Mouse (Mus musculus) brain, embryonic 14.5 days (tissue): ENCODE measurements around the gene Dtx3. TPM values are rescaled to one million over a fixed set of nuclear protein-coding genes. Genes with fewer than 3 reads are reported as not detected.

Experiments used
- DNase-seq: peaks from one replicate; pipeline ENCODE4 v3.0.0-alpha.2; 2011; ENCODE audit warnings: low read depth
- CTCF ChIP-seq: fragments of 200-500 bp; IDR thresholded peaks from 2 replicates; pipeline ENCODE4 v1.5.1; 2012; ENCODE audit warnings: inconsistent platforms, mild to moderate bottlenecking, moderate library complexity, borderline replicate concordance; ENCODE audit not compliant: insufficient read depth, insufficient read length; ENCODE audit errors: extremely low read depth
- POLR2A ChIP-seq: fragments of 200-500 bp; IDR thresholded peaks from 2 replicates; pipeline ENCODE4 v1.6.1; 2012; ENCODE audit warnings: mild to moderate bottlenecking, inconsistent platforms, borderline replicate concordance; ENCODE audit not compliant: poor library complexity, insufficient read depth, insufficient read length, severe bottlenecking; ENCODE audit errors: extremely low read depth
- polyA plus RNA-seq: library from polyadenylated mRNA; depleted of rRNA; stranded (reverse); fragments of >200 nt; gene quantifications from 2 replicates; pipeline ENCODE4 v1.2.3, GENCODE M21; 2012

Gene Dtx3
- polyA plus RNA-seq, 1 experiment = 405 TPM

DNA sequence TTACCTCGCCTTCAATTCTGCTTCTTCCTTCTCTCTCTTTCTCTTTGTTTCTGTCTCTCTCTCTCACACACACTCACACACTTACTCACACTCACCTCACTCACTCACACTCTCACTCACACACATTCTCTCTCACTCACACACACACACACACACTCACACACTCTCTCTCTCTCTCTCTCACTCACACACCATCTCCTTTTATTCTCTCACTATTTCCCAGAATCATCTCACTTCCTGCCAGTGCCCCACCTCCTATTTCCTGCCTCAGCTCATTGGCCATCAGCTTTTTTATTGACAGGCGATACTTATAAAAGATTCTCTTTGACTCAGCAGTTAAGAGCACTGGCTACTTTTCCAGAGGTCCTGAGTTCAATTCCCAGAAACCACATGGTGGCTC, 22.8 kb upstream of the Dtx3 start:
- no peak for TF ChIP-seq CTCF
- no peak for TF ChIP-seq POLR2A
- no peak for DNase-seq

GRCm38 (mm10) chr10:127217177-127217576, 21.6 kb upstream of the Dtx3 start:
- no peak for TF ChIP-seq CTCF
- TF ChIP-seq POLR2A = no peak
- no peak for DNase-seq

DNA sequence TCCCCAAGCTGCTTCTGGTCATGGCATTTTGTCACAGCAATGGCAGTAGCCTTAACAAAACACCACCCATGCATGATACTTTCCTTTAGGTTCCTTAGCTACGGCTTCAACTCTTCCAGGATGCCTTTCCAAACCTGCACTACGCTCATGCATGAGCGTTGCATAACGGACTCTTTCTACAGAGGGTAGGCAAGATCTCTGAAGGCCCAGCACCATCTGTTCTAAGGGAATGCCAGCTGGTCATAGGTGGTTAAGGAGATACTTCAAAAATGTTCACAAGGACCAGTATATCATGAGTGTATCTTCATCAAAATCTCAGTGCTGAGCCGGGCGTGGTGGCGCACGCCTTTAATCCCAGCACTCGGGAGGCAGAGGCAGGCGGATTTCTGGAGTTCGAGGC, 20.9 kb upstream of the Dtx3 start:
- no peak for DNase-seq
- TF ChIP-seq POLR2A (no peak), CTCF (no peak)

DNA sequence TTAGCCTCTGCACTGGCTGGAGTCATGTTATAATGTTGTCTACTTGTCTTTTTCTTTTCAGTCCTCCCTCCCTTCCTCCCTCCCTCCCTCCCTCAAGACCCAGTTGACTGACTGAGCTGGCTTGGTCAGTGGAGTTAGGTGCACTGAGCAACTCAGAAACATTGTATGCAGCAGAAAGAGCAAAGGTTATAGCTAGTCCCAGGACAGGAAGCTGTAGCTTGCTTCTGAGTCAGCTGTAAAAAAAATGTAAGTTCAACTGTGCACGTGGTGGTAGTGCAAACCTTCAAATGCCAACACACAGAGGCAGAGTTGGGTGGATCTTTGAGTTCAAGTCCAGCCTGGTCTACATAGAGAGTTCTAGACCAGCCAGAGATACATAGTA, 18.9 kb upstream of the Dtx3 start:
- TF ChIP-seq CTCF (no peak), POLR2A (no peak)

GRCm38 (mm10) chr10:127213704-127214421, 18.3 kb upstream of the Dtx3 start:
- no peak for DNase-seq
- no peak for TF ChIP-seq CTCF
- TF ChIP-seq POLR2A = no peak

More for the DNA sequence above, 18.9 kb upstream of the Dtx3 start:
- no peak for DNase-seq

GRCm38 (mm10) chr10:127213272-127213671, 17.7 kb upstream of the Dtx3 start:
- DNase-seq = no peak

DNA sequence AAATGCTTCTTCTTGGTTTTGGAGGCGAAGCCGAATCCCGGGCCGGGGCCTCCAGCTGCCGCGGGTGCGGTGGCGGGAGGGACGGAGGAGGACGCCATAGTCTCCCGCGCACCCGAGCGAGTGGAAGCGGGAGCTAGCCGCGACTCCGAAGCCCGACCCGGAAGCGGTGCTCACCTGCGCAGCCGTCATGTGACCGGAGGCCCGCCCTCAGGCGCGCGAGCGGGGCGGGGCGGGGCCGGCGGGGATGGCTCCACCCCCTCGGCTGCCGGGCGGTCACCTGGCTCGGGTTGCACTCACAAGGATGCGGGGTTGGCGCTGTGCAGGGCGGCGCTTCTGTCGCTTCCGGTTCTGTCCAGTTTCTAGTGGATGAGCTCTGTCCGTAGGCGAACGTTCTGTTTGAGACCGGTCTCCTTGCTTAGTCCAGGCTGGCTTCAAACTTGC, 15.9 kb upstream of the Dtx3 start, which contains the start of gene Pip4k2c:
Gene Pip4k2c, minus strand, starts transcription at position 172 of the 441 bp plus-strand sequence.
- DNase-seq = peak; percentile 93
- TF ChIP-seq CTCF (no peak), POLR2A (peak; percentile 73; the same call in 1 of the 2 replicates)

More at GRCm38 (mm10) chr10:127213272-127213671, 17.7 kb upstream of the Dtx3 start:
- TF ChIP-seq CTCF = no peak
- no peak for TF ChIP-seq POLR2A

- peak; percentile 27 for DNase-seq
- no peak for TF ChIP-seq POLR2A
- no peak for TF ChIP-seq CTCF
Measured at GRCm38 (mm10) chr10:127210961-127211405, 15.5 kb upstream of the Dtx3 start.

DNA sequence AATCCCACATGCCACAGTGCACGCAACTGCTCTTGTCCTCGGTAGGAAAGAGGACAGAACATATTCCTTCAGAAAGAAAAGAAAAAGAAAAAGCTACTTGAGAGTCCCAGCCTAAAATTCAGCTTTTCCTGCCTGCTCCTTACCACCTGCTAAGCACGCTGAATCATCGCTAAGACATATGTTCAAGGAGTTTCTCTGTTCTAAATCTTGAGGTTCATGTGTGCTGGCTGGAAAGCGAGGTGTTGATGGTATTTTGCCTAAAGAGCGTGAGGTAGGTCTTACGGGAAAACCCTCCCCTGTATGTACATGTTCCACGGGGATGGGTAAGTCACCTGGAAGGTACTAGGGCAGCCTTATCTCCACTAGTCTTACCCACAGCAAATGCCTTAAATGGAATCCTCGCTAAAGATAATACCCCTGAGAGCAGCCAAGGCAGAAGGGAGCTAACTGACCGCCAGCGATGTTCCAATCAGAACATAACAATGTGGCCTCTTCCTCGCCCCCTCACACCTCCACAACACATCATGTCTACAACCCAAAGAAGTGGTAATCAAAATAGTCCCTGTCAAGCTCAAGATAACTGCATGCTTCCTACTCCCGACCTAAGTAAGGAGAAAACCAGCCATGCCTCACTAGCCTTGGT, 14.5 kb upstream of the Dtx3 start:
- no peak for DNase-seq
- TF ChIP-seq CTCF = no peak
- TF ChIP-seq POLR2A = no peak

DNA sequence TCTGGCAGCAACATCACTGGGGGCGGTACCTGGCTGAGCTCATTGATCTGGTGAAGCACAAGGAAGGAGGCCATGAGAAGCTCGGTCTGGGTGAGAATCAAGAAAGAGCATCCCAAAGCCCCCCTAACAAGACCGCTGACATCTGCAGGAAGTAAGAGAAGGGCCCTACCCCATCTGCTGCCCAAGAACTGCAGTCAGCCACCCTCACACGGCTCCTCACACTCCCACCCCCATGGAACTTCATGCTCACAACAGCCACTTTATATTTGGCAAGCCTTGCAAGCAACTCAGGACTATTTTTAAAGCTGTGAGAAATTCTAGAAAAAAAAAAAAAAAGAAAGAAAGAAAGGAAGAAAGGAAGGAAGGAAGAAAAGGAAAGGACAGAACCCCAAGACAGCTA, 13.4 kb upstream of the Dtx3 start:
- TF ChIP-seq CTCF (no peak), POLR2A (no peak)

GRCm38 (mm10) chr10:127205373-127205772, 9.8 kb upstream of the Dtx3 start:
- no peak for TF ChIP-seq CTCF
- no peak for TF ChIP-seq POLR2A
- DNase-seq = no peak

More for the DNA sequence above, 13.4 kb upstream of the Dtx3 start:
- DNase-seq = no peak

GRCm38 (mm10) chr10:127204589-127204988, 9.1 kb upstream of the Dtx3 start:
- DNase-seq = no peak
- TF ChIP-seq CTCF (no peak), POLR2A (no peak)

DNA sequence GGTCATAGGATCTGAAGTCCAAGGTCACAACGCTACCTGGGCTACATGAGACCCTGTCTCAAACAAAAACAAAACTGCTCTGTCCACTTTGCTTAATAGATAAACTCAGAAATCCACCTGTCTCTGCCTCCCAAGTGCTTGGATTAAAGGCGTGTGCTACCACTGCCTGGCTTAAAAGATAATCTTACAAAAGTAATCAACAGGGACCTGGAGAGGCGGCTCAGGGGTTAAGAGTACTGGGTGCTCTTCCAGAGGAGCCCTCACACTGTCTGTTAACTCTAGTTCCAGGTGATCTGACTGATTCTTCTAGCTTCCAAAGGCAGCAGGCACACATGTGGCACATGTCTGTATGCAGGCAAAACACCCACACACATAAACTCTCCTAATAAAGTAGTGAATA, 7.6 kb upstream of the Dtx3 start:
- DNase-seq = no peak
- no peak for TF ChIP-seq POLR2A

GRCm38 (mm10) chr10:127200279-127200678, 4.8 kb upstream of the Dtx3 start:
- TF ChIP-seq POLR2A (no peak), CTCF (peak; percentile 14; the same call in 1 of the 2 replicates)
- DNase-seq = no peak

DNA sequence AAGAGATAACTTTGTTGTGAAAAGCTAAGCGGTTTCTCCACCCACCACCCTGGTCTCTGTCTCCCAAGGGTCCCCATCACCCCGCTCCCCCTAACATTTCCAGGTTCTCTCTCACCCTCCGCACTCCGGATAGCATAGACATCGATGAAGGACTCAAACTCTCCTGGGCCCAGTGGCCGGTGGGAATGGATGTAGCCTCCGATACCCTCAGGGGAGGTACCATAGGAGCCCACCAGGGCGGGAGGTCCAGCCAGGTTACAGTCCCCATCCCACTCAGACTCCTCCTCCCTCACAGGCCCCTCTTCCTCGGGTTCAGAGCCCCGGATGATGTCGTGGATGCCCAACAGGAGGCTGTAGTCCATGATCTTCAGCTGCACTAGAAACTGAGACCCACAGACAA, 3.9 kb upstream of the Dtx3 start:
- DNase-seq = no peak
- no peak for TF ChIP-seq CTCF
- TF ChIP-seq POLR2A = no peak

- no peak for TF ChIP-seq POLR2A
- TF ChIP-seq CTCF = no peak
- DNase-seq = no peak
Measured at GRCm38 (mm10) chr10:127199068-127199467, 3.5 kb upstream of the Dtx3 start.
